Mouse (Mus musculus) CD8-positive naive resting alpha-beta T cell, adult 2 months (primary cell): ENCODE measurements around the gene Cdh26.

Experiments
- DNase-seq, 2 experiments: peaks; one replicate each; pipeline ENCODE4 v3.0.0; 2022; ENCODE audit warnings: low read depth in 2 of 2, low spot score in 2 of 2

The Cdh26 gene

DNA sequence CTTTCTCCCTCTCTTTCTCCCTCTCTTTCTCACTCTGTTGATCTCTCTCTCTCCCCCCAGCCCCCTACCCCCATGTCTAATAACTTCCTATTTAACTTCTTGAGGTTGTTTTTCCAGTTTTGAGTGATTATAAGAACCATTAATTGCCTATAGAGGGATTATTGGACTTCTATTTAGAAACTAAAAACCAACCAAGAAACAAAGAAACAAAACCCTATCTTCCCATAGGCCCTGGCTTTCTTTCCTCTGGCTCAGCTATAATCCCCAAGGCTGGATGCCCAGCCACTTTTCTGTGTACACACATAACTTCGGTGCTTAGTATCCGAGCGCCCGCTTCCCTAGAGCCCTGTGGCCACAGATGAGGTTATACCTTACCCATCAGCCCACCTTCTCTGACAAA is at the start of gene Cdh26:
Gene Cdh26 (plus strand): TSS at position 301 of the 400 bp plus-strand sequence.
- DNase-seq = no peak

DNA sequence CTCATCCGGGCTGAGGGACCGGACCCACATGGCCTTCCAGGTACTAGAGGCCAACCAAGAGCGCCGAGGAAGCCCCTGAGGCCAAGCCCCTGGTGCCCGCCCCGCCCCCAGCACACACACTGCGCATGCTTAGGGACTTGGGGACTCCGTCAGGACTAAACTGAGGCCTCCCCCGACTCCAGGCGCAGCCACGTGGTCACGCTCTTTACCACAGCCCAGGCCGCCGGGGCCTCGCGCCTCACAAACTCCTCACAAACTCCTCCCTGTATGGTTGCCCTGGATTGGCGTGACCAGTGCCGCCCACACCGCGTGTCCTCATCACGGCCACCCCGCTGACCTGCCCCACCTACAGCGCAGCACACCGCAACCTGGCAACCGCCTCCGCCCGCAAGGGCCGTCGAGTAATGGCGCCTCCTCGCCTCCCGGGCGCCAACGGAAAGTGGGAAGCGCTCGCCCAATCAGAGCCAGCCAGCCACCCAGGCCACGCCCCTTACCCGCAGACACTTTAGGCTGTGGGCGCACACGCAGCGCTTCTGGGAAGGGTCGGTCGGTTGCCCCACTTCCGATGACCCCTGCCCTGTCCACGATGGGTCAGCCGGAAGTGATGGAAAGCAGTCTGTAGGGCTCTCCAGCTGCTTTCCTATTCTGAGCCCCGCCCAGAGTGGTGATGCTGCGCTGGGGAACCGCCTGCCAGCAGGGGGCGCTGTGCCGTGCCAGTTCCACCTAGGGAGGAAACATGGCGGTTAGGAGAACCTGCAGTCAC is 23.1 kb upstream of the Cdh26 start, which contains the start of gene Sycp2:
Gene Sycp2 (minus strand): TSS at position 633 of the 763 bp plus-strand sequence.
- no peak for DNase-seq

DNA sequence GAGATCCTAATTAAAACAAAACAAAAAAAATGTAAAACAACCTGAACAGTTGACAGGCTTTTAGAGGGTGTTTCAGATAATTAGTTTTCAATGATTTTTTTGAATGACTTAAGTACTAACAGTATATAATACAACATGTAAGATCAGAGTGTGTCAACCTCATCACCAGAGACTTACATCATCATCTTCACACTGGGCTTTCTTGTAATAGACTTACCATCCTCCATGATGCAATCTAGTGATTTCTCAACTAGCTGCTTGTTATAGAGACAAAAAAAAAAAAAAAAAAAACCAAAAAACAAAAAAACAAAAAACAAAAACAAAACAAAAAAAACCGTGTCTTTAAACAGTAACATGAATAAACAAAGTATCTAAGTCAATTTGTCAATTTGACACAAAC is 21.3 kb upstream of the Cdh26 start:
- no peak for DNase-seq

GRCm38 (mm10) chr2:178410286-178410685 is 20.0 kb upstream of the Cdh26 start:
- no peak for DNase-seq

- no peak for DNase-seq
Observed at GRCm38 (mm10) chr2:178412598-178412997, 17.7 kb upstream of the Cdh26 start.

- DNase-seq = no peak
Observed at GRCm38 (mm10) chr2:178413081-178413480, 17.2 kb upstream of the Cdh26 start.

- DNase-seq = no peak
Observed at GRCm38 (mm10) chr2:178413481-178414260, 16.7 kb upstream of the Cdh26 start.

GRCm38 (mm10) chr2:178414261-178415149 is 15.8 kb upstream of the Cdh26 start, which contains the start of the genes Ppp1r3d and Fam217b:
Gene Ppp1r3d (minus strand): TSS chr2:178414472.
Gene Fam217b (plus strand): TSS chr2:178414524.
- DNase-seq = no peak

DNA sequence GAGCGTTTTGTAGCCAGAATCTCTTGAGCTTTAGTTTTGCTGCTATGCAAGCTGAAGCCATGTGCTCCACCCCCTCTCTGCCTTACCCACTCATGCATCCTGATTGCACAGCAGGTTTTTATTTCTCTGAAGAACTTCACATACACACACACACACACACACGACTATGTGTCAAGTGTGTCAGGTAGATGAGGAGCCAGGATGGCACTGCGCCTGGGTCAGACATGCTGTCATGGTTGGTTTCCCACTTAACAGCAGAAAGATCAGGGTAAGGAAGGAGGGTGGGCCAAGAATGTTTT is 15.2 kb upstream of the Cdh26 start:
- no peak for DNase-seq

DNA sequence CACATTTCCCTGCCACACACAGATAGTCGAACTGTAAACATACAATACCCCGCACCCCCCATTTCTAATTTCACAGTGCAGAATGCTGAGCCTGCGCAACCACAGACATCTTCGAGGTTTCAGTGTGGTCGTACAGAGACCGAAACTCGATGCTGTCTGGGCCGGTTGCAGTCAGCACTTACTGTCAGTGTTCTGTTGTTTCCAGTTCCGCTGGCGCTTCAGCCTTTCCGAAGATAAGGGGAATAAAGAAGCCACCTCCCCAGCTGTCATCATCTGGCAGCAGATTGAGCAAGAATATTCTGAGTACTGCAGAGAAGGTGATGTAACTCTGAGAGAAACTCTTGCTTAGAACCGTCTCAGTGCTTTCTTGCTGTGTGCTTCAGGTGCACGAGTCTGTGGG is 13.9 kb upstream of the Cdh26 start:
- DNase-seq = no peak

DNA sequence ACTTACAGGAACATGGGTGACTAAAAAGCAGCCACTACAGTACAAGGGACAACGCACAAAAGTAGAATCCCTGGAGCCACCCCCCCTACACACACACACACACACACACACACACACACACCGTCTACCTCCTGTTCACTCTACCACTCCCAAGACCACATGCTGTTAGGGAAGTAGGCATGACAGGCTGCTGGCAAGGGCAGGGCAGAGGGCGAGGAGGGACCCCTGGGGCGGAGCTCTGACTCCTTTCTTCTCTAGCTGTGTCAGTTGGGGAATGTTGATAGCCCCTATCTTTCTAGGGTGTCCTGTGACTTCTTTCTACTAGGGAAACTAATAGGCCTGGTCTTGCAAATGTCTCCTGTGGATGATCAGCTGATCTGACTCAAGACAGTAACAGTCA is 13.4 kb upstream of the Cdh26 start:
- DNase-seq = no peak

DNA sequence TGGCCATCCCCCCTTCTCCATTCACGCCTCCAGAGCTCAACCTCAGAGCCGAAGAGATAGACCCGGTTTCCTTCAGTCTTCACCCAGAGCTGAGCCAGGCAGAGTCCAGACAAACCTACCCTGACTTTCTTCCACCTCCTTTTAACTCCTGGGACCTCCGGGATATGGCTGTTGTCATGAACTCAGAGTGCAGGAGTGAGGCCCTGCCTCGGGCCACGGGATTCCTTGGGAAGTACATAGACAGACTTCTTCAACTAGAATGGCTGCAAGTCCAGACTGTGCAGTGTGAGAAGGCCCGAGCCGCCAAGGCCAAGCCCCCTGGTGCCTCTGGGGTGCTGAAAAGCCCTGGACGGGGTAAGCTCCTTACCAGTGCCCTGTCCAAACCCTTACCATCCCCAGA is 9.8 kb upstream of the Cdh26 start:
- no peak for DNase-seq

DNA sequence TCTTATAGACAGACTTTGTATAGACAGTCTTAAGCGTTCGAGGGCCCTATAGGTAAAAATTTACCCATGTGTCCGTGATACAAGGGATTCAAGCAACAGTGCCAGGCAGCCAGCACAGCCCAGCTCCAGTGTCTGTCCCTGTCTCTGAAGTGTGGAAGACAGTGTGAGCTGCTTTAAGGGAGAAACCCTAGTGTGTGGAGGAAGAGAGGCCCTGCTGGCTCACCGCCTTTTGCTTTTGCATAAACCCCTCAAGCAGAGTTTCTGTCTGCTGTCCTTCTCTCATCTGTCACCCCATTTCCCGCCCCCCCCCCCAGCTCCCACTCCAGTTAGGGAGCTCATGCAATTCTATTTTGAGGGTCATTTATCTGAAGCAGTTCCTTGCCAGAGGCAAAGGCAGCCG is 8.7 kb upstream of the Cdh26 start:
- no peak for DNase-seq

DNA sequence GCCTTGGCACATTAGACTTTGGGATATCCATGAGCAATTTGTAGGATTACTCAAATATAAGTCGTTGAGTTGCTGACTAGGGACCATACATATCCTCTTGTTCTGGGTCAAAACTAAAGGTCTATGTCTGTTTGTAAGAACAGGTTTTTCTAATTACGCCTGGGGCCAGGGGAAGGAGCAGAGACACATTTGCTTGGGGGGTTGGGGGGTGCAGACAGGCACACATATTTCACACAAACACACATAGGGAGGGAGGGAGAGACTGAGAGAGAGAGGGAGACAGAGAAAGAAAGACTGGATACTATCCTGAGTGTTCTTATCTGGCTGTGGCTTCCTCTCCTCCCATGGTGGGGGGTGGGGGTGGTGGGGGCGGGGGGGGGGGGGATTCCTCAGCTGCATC is 8.1 kb upstream of the Cdh26 start:
- DNase-seq = no peak

- DNase-seq = no peak
Observed at GRCm38 (mm10) chr2:178423223-178423622, 7.1 kb upstream of the Cdh26 start.

DNA sequence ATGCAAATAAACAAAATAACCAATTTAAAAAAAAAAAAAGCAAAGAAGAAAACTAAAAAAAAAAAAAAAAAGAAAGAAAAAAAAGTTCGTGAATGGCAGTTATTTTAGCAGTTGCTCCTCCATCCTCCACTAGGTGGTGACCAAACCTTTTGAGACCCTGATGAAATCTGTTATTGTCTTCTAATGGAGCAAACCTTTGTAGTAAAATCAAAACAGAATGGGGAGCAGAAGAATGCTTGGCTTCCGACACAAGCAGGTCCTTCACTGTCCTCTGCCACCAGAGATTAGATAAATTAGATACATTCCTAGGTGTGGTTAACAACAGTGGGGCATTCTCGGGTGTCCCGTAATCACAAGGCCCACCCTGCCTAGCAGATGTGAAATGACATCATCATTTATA is 4.1 kb upstream of the Cdh26 start:
- no peak for DNase-seq

DNA sequence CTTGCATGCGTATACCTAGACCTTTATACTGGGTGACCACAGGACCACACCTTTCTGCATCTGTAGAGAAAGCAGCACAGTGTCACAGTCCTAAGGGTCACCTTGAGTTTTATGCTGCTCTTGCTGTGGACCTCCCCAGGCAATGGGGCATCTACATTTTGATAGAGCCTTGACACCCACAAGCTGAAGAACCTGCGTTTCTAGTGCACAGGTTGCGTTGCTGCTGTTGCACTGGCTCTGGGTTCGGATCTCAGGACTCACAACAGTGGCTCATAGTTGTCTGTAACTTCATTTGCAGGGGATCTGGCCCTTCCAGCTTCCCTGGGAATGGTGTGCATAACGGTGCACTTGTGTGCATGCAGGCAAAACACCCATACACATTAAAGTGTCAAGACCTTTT is 3.1 kb upstream of the Cdh26 start:
- no peak for DNase-seq

- DNase-seq = no peak
Observed at GRCm38 (mm10) chr2:178428183-178428582, 2.1 kb upstream of the Cdh26 start.

DNA sequence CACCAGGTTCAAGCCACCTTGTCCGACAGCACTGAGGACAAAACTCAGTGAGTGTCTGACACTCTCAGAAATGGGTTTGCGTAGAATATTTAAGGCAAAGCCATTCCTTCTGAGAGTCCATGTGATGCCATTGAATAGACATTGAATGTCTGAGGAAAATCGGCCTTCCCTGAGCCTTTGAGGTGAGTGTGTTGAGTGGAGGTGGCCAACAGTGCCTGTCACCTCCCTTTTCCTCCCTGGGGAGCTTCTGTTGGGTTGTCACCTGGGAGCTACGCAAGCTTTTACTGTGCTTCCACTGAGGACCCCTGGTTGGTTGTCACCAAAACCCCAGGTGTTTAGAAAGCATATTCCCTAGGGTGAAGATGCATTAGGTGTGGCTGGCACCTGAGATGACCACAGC is 1.7 kb upstream of the Cdh26 start:
- no peak for DNase-seq

DNA sequence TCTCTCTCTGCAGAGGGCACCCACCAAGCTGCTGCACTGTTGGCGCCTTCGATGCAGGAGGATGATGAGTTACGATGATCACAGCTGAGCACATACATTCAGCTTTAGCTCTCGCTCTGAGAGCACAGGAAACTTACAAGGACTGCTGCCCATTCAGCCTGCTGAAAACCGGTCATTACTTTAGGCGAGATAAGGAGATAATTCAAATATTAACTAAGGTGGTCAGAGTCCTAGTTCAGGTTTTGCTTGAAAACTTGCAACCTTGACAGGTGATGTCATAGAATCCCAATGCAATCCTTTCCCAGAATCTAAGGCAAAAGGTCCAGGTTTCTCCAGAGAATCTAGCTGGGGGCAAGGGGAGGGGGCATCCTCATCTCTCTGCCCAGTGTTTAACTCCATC is 905 bp upstream of the Cdh26 start:
- DNase-seq = no peak

- DNase-seq = no peak
Observed at GRCm38 (mm10) chr2:178433495-178433894, 3.2 kb downstream of the Cdh26 start.

DNA sequence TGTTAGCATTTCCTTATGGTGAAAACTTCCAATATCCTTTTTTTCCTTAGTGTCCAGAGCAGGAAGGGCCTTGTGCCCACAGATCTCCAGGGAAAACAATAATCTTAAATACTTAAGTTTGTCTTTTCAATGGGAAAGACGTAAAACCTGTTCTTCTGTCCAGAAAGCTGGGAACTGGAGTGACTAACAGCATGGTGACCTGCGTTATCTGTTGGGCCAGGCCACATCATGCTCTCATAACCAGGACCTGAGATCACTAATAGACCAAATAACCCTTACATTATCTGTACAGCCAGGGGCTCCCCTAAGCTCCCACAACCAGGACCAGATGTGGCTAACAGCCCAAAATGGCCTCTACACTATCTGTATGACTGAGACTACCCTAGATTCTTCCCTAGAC is 3.6 kb downstream of the Cdh26 start:
- no peak for DNase-seq
